Mouse (Mus musculus): ENCODE results near the gene Tex47. TPM values are rescaled to one million over a fixed set of nuclear protein-coding genes. Genes with fewer than 3 reads are reported as not detected.

Tex47 gene
- not detected in 2 replicates for total RNA-seq (2017)

DNA sequence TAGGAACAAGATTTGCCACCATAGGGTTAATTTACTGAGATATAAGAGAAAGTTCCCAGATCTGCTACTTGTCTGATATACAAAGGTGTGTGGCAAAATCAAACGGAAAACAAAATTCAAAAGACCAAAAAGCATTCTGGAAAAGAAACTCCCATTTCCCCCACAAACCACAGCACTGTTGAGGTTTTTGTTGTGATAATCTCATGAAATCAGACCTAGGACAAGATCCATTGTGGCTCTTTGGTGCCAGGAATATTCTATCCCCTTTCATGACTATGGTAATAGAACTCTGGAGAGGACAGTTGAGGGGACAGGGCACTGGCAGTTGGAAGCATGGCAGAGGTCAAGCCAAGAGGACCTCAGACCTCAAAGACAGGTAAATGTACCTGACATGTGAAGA lies at the start of gene Tex47:
Gene Tex47 (plus strand): TSS at position 301 of the 400 bp plus-strand sequence.
- ATAC-seq (replicated peaks in 1 of 2; ENCODE audit: insufficient read depth in 1 of 2, low FRiP score in 2 of 2, low TSS enrichment in 1 of 2, low read depth in 1 of 2, poor library complexity in 2 of 2, severe bottlenecking in 2 of 2) = no peak

DNA sequence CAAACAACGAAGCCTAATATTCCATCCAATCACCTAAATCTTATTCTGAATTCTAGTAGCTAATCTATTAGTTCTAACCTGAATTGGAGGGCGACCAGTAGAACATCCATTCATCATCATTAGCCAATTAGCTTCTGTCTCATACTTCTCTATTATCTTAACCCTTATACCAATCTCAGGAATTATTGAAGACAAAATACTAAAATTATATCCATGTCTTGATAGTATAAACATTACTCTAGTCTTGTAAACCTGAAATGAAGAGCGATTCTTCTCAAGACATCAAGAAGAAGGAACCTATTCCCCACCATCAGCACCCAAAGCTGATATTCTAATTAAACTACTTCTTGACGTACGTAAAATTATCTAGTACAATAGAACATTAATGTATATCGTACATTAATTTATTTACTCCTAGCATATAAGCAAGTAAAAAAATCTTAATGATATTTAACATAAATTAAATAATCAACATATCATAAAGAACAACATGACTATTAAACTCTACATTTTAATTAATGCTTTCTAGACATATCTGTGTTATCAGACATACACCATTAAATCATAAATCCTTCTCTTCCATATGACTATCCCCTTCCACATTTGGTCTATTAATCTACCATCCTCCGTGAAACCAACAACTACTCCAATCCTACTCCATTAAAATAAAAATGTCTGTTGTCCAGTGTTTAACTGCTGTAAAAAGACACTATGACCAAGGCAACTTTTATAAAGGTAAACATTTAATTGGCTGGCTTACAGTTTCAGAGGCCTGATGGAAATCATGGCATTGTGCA lies 27.1 kb upstream of the Tex47 start:
- peak; percentile 100 for ATAC-seq (replicated peaks in 1 of 2; ENCODE audit: insufficient read depth in 1 of 2, low FRiP score in 2 of 2, low TSS enrichment in 1 of 2, low read depth in 1 of 2, poor library complexity in 2 of 2, severe bottlenecking in 2 of 2)

- no peak for ATAC-seq (replicated peaks in 1 of 2; ENCODE audit: insufficient read depth in 1 of 2, low FRiP score in 2 of 2, low TSS enrichment in 1 of 2, low read depth in 1 of 2, poor library complexity in 2 of 2, severe bottlenecking in 2 of 2)
Observed at GRCm38 (mm10) chr5:7284336-7284735, 19.6 kb upstream of the Tex47 start.

DNA sequence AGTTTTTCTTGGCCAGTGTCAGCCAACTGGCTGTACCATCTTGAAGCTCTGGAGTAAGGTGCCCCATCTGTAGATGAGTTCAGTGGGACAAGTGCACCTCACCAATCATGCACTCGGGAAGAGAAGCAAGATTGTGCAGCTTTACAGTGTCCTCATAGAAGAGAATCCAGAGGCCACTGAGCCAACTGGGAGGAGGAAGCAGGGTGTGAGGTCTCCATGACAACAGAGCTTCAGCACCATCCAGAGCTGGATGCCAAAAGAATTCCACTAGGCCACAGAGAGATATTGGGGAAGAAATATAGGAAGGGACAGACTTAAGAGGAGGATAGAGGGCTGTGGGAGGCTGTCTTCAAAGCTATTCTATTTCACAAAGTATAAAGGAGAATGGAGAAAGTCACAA lies 950 bp upstream of the Tex47 start:
- ATAC-seq (replicated peaks in 1 of 2; ENCODE audit: insufficient read depth in 1 of 2, low FRiP score in 2 of 2, low TSS enrichment in 1 of 2, low read depth in 1 of 2, poor library complexity in 2 of 2, severe bottlenecking in 2 of 2) = no peak

DNA sequence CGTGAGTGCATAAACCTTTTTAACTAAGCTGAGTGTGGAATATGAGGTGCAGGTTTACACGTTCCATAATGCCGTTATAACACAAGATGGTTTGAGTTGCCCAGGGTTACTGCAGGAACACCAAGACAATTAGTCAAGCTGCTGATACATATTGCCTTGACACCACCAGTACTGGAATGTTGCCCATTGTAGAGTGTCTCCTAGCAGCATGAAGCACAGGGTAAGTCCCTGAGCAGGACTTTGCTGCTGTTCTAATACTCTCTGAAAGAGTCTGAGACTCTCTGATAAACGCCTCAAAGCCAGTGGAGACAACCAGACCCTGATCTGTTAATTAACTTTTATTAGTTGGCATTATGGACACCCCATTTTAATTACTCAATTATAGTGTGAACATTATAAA lies 21.7 kb downstream of the Tex47 start:
- no peak for ATAC-seq (replicated peaks in 1 of 2; ENCODE audit: insufficient read depth in 1 of 2, low FRiP score in 2 of 2, low TSS enrichment in 1 of 2, low read depth in 1 of 2, poor library complexity in 2 of 2, severe bottlenecking in 2 of 2)

- ATAC-seq (replicated peaks in 1 of 2; ENCODE audit: insufficient read depth in 1 of 2, low FRiP score in 2 of 2, low TSS enrichment in 1 of 2, low read depth in 1 of 2, poor library complexity in 2 of 2, severe bottlenecking in 2 of 2) = peak; percentile 42 to 58
Observed at GRCm38 (mm10) chr5:7344145-7345010, 40.5 kb downstream of the Tex47 start, which contains the start of gene Zfp804b. Gene Zfp804b (minus strand): TSS chr5:7344756.

- ATAC-seq (replicated peaks in 1 of 2; ENCODE audit: insufficient read depth in 1 of 2, low FRiP score in 2 of 2, low TSS enrichment in 1 of 2, low read depth in 1 of 2, poor library complexity in 2 of 2, severe bottlenecking in 2 of 2) = no peak
Observed at GRCm38 (mm10) chr5:7345011-7345389, 41.1 kb downstream of the Tex47 start.

Other genes starting within 250 kb of the Tex47 start
- not detected in 2 replicates for gene Zfp804b, start 40.6 kb downstream of the Tex47 start, total RNA-seq (2017)

All from hematopoietic stem cell, adult 5-6 weeks (primary cell).